25 mouse cellular contexts compared by ENCODE assay signal in the genomic region with DNA sequence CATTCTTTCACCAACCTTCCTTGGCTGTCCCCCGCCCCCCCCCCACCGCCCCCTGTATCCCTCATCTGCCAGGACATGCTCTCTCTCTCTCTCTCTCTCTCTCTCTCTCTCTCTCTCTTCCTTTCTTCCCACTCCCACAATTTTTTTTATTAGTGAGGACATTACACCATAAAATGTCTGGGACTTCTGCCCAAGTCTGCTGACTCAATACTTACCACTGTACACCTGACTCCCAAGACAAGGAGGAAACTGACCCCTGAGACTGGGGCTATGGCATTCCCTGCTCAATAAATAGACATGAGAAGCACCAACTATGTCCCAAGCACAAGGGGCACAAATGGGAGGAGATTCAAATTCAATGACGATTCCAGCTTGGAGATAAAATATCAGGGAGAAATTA.
"Had no signal": no experiment of that assay in that cellular context is flagged by ENCODE, and none has a peak within 500 bp of the region (broad histone marks: within the 10 kb centered on the region; RNA-seq: fewer than 3 reads in every experiment).

No protein-coding gene starts in this region.

- H3K27ac ChIP-seq: heart, embryonic 10.5 days; hindbrain, embryonic 10.5 days; hindbrain, embryonic 12.5 days; hindbrain, embryonic 14.5 days; kidney, embryonic 15.5 days; kidney, postnatal 0 days; limb, embryonic 13.5 days; limb, embryonic 15.5 days; liver, embryonic 12.5 days; liver, embryonic 14.5 days had no signal

- H3K27me3 ChIP-seq: heart, embryonic 12.5 days; hindbrain, embryonic 12.5 days; kidney, embryonic 15.5 days; limb, embryonic 13.5 days; limb, embryonic 15.5 days; liver, embryonic 12.5 days had no signal

- H3K4me2 ChIP-seq: heart, embryonic 12.5 days; hindbrain, embryonic 12.5 days; hindbrain, embryonic 14.5 days; kidney, embryonic 15.5 days; limb, embryonic 13.5 days; limb, embryonic 15.5 days; liver, embryonic 12.5 days had no signal

- H3K9ac ChIP-seq: heart, embryonic 12.5 days; hindbrain, embryonic 12.5 days; hindbrain, embryonic 14.5 days; kidney, embryonic 15.5 days; limb, embryonic 13.5 days; limb, embryonic 15.5 days; liver, embryonic 12.5 days; liver, embryonic 14.5 days had no signal

- H3K4me3 ChIP-seq: heart, embryonic 10.5 days; heart, embryonic 12.5 days; hindbrain, embryonic 10.5 days; hindbrain, embryonic 12.5 days; kidney, embryonic 15.5 days; limb, embryonic 13.5 days; limb, embryonic 15.5 days; liver, embryonic 12.5 days had no signal

- DNase-seq: gastrocnemius, postnatal 10 days; gastrocnemius, postnatal 25 days; heart, adult 18-20 months; heart, postnatal 10 days; heart, postnatal 4 days; kidney, adult 11 months; kidney, adult 2 months; kidney, adult 9 months; kidney, postnatal 14 days; kidney, postnatal 36 days; layer of hippocampus, adult 9-11 months; layer of hippocampus, postnatal 36 days; left cerebral cortex, postnatal 4 days had no signal

- H3K36me3 ChIP-seq: heart, embryonic 12.5 days; hindbrain, embryonic 10.5 days; hindbrain, embryonic 12.5 days; kidney, embryonic 15.5 days; limb, embryonic 13.5 days; limb, embryonic 15.5 days; liver, embryonic 12.5 days had no signal

- ATAC-seq: hindbrain, embryonic 16.5 days; liver, embryonic 12.5 days had no signal

- H3K9me3 ChIP-seq: heart, embryonic 10.5 days; heart, embryonic 12.5 days; hindbrain, embryonic 10.5 days; hindbrain, embryonic 12.5 days; kidney, embryonic 15.5 days; limb, embryonic 13.5 days; limb, embryonic 15.5 days; liver, embryonic 12.5 days had no signal
